Mouse (Mus musculus) kidney, embryonic 15.5 days (tissue): Measurements from ENCODE around the gene Otud3. TPM values are rescaled to one million over a fixed set of nuclear protein-coding genes. Genes with fewer than 3 reads are reported as not detected.

Source experiments
- ATAC-seq: fragments of 200-750 bp; cut with Nextera tagmentation; replicated peaks from 2 replicates; pipeline ENCODE4 v1.8.0; 2017; ENCODE audit warnings: moderate TSS enrichment; ENCODE audit not compliant: low FRiP score
- H3K27ac ChIP-seq: fragments of 300-500 bp; sonication (generic); 2 replicates; pipeline ENCODE4 v1.5.1; 2015; ENCODE audit warnings: mild to moderate bottlenecking, inconsistent platforms
- H3K27me3 ChIP-seq: fragments of 300-500 bp; sonication (generic); 2 replicates; pipeline ENCODE4 v1.6.1; 2015; ENCODE audit warnings: inconsistent platforms
- H3K36me3 ChIP-seq: fragments of 300-500 bp; sonication (generic); 2 replicates; pipeline ENCODE4 v1.6.1; 2015; ENCODE audit warnings: inconsistent platforms
- H3K4me1 ChIP-seq: fragments of 300-500 bp; sonication (generic); 2 replicates; pipeline ENCODE4 v1.6.1; 2015; ENCODE audit warnings: inconsistent platforms
- H3K4me2 ChIP-seq: fragments of 300-500 bp; sonication (generic); 2 replicates; pipeline ENCODE4 v1.6.1; 2015; ENCODE audit warnings: moderate library complexity, mild to moderate bottlenecking, inconsistent platforms
- H3K4me3 ChIP-seq: fragments of 300-500 bp; sonication (generic); replicated peaks from 2 replicates; pipeline ENCODE4 v1.5.1; 2015; ENCODE audit warnings: mild to moderate bottlenecking, inconsistent platforms
- H3K9ac ChIP-seq: fragments of 300-500 bp; sonication (generic); 2 replicates; pipeline ENCODE4 v1.6.1; 2015; ENCODE audit warnings: mild to moderate bottlenecking, inconsistent platforms
- H3K9me3 ChIP-seq: fragments of 300-500 bp; sonication (generic); replicated peaks from 2 replicates; pipeline ENCODE4 v1.6.1; 2016; ENCODE audit warnings: inconsistent platforms
- WGBS: fragments of 180-500 bp; shearing (Covaris S2); methylation state at CpG from one replicate; pipeline ENCODE4 v1.1.7; 2015; ENCODE audit warnings: mixed read lengths; 5-methylcytosine and 5-hydroxymethylcytosine counted together
- polyA plus RNA-seq: library from polyadenylated mRNA; unstranded; fragments of >200 nt; fragmentation: Nextera tagmentation; extraction: Ambion mirVana; gene quantifications from 2 replicates; pipeline ENCODE4 v1.2.1, GENCODE M21; 2015

The Otud3 gene
- polyA plus RNA-seq, 1 experiment from 2014 or later: 3.5 TPM

DNA sequence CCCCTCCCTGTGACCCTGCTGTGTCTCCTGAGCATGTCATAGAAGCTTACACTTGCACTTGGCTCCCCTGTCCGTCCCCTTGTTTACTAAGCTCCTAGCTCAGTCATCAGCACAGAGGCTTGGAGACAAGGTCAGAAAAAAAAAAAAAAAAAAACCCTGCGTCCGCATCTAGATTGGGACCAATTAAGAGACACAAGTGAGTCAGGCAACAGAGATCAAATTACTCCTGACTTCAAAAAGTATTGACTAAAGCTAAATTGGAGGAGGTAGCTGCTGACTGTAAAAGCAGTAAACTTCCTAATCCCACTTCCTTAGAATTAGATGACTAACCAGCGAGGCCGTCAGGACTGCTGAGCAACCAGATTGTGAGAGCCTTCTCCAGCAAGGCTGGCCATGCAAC, 48.7 kb downstream of the Otud3 start:
- Histone ChIP-seq H3K4me1 (peaks cover 4% of the 10 kb centered on the region), H3K9ac (no peak overlapping the region), H3K9me3 (no peaks in the 10 kb centered on the region), H3K36me3 (no peaks in the 10 kb centered on the region), H3K4me3 (no peak overlapping the region), H3K27ac (no peak overlapping the region), H3K4me2 (no peak overlapping the region), H3K27me3 (0 out of 2 replicates have a peak, but pooled peaks cover 6% of the 10 kb centered on the region)
- WGBS: 11% methylated on average over 5 of the region's 5 CpGs
- ATAC-seq: no peak

DNA sequence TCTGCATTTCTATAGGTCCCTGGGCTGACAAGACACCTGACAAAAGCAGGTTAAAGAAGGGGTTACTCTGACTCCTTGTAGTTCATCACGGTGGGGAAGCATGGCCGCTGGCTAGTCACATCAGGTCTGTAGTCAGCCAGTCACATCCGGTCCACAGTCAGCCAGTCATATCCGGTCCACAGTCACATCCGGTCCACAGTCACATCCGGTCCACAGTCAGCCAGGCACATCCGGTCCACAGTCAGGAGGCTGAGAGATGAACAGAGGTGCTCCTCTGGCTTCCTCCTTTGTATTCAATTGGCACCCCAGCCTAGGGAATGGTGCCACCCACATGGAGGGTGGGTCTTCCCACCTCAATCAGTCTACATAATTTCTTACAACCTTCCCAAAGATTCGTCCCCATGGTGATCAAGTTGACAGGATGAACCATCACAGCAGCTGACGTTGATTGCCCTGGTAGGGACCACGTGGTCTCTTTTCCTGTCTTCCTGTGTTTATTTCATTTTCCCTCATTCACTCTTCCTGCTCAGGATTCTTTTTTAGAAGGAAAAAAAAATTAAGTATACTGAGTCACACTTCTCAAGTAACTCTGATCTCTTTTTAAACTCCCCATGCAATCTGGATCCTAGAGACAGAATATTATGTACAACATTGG, 50.3 kb downstream of the Otud3 start, which contains the start of gene Pla2g5:
Gene Pla2g5, minus strand, starts transcription at position 139 of the 655 bp plus-strand sequence.
- H3K4me3 ChIP-seq: no peak within 1 kb of the TSS
- H3K27me3 ChIP-seq: 0 out of 2 replicates have a peak, but pooled peaks cover 6% of the 10 kb centered on the region
- ATAC-seq: no peak
- no peak within 1 kb of the TSS for H3K4me2 ChIP-seq
- H3K9me3 ChIP-seq: no peaks in the 10 kb centered on the region
- 76% methylated on average over 10 of the region's 10 CpGs for WGBS
- no peaks in the 10 kb centered on the region for H3K36me3 ChIP-seq
- H3K27ac ChIP-seq: no peak within 1 kb of the TSS
- H3K4me1 ChIP-seq: peaks cover 15% of the 10 kb centered on the region
- H3K9ac ChIP-seq: no peak within 1 kb of the TSS

DNA sequence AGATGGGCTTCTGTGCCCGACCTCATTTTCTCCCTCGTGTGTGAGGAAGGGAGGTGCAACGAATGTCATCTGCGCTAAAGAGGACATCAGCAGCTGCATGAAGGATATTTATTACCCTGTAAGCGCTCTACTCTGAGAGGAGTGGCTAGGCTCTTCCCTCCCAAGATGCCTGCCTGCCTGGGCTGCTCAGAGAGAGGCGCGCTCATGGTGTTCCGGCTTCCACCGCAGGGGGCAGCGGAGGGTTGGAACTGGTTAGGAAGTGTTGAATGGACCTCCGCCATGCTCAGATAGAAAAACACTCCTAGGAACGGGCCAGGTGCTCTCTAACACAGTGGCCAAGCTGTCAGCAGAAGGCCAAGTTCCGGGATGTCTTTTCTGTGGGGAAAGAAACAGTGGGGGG, 54.0 kb downstream of the Otud3 start:
- WGBS: 5% methylated on average over 13 of the region's 13 CpGs
- ATAC-seq: peak; percentile 82; the same call in 1 of the 2 replicates
- peak overlapping the region; percentile 37 for H3K4me3 ChIP-seq
- no peaks in the 10 kb centered on the region for H3K9me3 ChIP-seq
- H3K27me3 ChIP-seq: 0 out of 2 replicates have a peak, but pooled peaks cover under 1% of the 10 kb centered on the region
- H3K27ac ChIP-seq: no peak overlapping the region
- no peak overlapping the region for H3K9ac ChIP-seq
- H3K4me1 ChIP-seq: peaks cover 15% of the 10 kb centered on the region
- H3K36me3 ChIP-seq: no peaks in the 10 kb centered on the region
- peak overlapping the region; percentile 63 for H3K4me2 ChIP-seq

DNA sequence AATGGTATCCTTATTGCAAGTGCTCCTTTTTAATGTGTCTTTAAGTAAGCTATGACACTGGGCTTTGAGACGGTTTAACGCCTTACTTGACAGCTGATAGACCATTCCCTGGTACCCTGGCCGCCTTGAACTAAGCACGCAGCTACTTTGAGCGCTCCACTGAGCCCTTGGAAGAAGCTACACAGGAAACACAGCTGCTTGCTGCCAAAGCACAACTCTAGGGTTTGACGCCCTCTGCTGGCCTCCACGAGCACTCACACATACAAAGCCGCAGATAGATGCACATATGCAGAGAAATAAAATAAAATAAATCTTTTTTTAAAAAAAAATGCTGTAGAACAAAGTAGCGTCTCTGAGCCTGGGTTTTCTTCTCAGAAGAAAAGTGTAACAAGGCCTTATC, 54.5 kb downstream of the Otud3 start:
- Histone ChIP-seq H3K4me1 (peaks cover 15% of the 10 kb centered on the region), H3K9me3 (no peaks in the 10 kb centered on the region), H3K27ac (no peak overlapping the region), H3K4me2 (peak overlapping the region; percentile 63), H3K27me3 (no peaks in the 10 kb centered on the region), H3K4me3 (peak overlapping the region; percentile 37), H3K36me3 (no peaks in the 10 kb centered on the region), H3K9ac (no peak overlapping the region)
- WGBS: 23% methylated on average over 9 of the region's 9 CpGs
- ATAC-seq: 0 out of 2 replicates have a peak, but pooled peaks have one; percentile 18

DNA sequence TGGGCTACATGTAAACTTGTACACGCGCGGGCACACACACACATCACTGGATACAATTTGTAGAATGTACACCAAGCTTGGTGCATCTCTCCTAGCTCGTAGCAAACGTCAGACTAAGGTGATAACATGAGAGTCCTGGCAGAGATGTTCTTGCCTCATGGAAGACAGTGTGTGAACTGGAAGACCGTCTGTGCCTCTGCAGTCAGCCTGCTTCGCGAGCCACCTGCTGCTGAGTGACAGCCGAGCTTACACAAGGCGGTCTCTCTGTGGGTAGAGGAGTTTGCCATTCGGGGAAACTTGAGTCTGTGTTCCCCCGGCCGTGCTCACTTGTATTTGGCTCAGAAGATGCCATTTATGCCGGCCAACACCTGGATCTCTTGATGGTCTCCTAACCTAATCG, 55.3 kb downstream of the Otud3 start:
- H3K36me3 ChIP-seq: no peaks in the 10 kb centered on the region
- no peak for ATAC-seq
- no peak overlapping the region for H3K4me3 ChIP-seq
- 84% methylated on average over 15 of the region's 15 CpGs for WGBS
- H3K27me3 ChIP-seq: no peaks in the 10 kb centered on the region
- H3K9me3 ChIP-seq: no peaks in the 10 kb centered on the region
- H3K9ac ChIP-seq: no peak overlapping the region
- peaks cover 15% of the 10 kb centered on the region for H3K4me1 ChIP-seq
- H3K27ac ChIP-seq: no peak overlapping the region
- H3K4me2 ChIP-seq: no peak overlapping the region

DNA sequence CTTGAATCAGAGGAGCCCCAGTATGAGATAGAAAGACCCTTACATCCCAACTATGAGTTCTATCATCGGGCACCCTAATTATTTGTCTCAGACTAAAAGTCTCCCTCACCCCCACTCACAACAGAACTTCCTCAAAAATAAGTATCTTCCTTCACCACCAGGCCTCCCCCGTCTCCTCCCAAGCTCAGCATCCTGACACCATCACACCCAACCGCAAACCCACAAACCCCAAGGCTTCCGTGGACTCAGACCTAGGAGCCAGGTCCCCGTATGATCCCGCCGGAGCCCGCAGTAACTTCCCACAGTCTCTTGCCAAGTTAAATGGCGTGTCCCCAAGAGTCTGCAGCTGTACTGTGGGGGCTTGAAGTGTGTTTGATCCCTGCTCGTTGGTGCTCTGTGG, 56.2 kb downstream of the Otud3 start:
- Histone ChIP-seq H3K4me2 (no peak overlapping the region), H3K9ac (no peak overlapping the region), H3K4me3 (no peak overlapping the region), H3K36me3 (no peaks in the 10 kb centered on the region), H3K27ac (no peak overlapping the region), H3K4me1 (peaks cover 15% of the 10 kb centered on the region), H3K27me3 (no peaks in the 10 kb centered on the region), H3K9me3 (no peaks in the 10 kb centered on the region)
- no peak for ATAC-seq
- WGBS: 85% methylated on average over 10 of the region's 10 CpGs

DNA sequence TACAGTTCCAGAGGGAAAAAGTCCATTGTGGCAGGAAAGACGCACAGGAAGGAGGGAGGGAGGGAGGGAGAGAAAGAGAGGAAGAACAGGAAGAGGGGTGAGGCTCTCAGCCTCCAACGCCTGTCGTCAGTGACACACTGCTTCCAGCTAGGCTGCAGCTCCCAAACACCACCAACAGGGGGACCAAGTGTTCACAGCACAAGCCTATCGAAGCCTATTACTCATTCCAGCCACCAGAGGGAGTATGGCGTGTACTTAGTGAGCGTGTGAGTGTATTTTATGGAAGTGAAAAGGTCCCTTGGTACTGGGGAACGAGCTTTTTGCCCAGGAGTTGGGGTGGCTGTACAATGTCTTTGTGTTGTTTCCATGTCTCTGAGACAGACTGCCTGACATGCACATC, 57.3 kb downstream of the Otud3 start:
- no peak for ATAC-seq
- no peak overlapping the region for H3K4me2 ChIP-seq
- no peaks in the 10 kb centered on the region for H3K36me3 ChIP-seq

DNA sequence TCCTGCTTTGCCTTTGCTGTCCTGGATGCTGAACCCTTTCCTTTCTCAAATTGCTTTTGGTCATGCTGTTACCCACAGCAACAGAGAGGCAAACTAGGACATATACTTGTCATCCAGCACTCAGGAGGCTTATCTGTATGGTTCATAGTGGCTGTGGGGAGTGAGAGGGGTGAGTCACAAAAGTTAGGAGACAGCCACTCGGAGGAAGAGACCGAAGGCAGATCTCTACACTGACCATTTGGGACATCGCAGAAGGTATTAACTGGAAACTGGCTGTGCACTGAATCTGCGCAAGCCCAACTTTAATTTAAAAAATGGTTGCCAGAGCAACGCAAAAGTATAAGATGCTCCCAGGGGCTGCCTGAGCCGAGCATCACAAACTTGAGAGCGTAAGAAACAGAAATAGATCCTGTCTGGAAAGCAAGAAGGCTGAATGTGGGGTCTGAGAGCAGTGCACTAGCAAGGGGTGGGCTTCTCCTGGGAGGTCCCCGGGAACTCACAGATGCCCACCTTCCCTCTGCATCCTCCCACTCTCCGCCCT, 58.6 kb downstream of the Otud3 start:
- H3K27me3 ChIP-seq: 0 out of 2 replicates have a peak, but pooled peaks cover 3% of the 10 kb centered on the region
- H3K4me1 ChIP-seq: peaks cover 14% of the 10 kb centered on the region
- H3K36me3 ChIP-seq: no peaks in the 10 kb centered on the region
- no peak for ATAC-seq
- no peak overlapping the region for H3K4me2 ChIP-seq
- WGBS: 86% methylated on average over 9 of the region's 9 CpGs
- H3K4me3 ChIP-seq: no peak overlapping the region
- H3K9me3 ChIP-seq: no peaks in the 10 kb centered on the region
- H3K9ac ChIP-seq: no peak overlapping the region
- H3K27ac ChIP-seq: no peak overlapping the region

More for the DNA sequence above, 57.3 kb downstream of the Otud3 start:
- Histone ChIP-seq H3K4me3 (no peak overlapping the region), H3K9me3 (no peaks in the 10 kb centered on the region), H3K4me1 (peaks cover 15% of the 10 kb centered on the region), H3K27ac (no peak overlapping the region), H3K27me3 (no peaks in the 10 kb centered on the region), H3K9ac (no peak overlapping the region)
- WGBS: 23% methylated on average over 7 of the region's 7 CpGs

DNA sequence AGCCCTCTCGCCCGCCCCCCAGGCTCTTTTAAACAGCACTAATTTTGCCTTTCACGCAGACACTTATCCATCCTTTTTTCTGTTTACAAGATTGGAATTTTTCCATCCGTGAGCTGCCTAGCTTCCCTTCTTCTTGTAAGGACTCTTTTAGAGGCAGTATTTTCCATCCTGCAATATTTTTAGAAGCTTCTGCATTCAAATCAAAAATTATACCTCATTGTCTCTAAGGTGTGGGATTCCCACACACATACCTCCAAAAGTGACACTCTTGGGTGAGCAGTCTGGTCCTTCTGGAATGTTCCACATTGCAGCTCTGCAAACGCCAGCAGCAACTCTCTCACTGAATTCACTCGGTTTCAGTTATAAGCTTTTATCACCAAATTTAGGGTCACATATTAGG, 60.8 kb downstream of the Otud3 start:
- Histone ChIP-seq H3K4me2 (no peak overlapping the region), H3K4me1 (no peaks in the 10 kb centered on the region), H3K27me3 (0 out of 2 replicates have a peak, but pooled peaks cover 9% of the 10 kb centered on the region), H3K9ac (no peak overlapping the region), H3K36me3 (no peaks in the 10 kb centered on the region), H3K27ac (no peak overlapping the region), H3K4me3 (no peak overlapping the region), H3K9me3 (no peaks in the 10 kb centered on the region)
- no peak for ATAC-seq
- 78% methylated on average over 6 of the region's 6 CpGs for WGBS

DNA sequence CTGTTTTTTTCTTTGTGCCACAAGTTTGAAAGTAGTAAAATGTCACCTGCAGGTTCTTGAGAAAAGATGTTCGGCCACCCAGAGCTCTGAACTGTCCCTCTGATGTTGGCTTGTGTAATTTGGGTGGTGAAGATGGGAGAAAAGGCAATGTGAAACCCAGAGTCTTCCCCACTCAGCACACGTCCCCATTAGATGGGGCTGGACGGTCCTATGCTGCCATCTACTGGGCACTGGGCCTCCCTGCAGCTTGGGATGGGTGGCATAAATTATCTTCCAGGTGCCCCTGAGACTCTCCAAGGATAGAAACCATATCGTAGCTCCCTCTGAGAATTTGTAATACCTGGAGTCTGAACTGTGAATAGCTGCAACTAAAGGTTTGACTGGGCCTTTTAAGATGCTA, 62.3 kb downstream of the Otud3 start:
- H3K36me3 ChIP-seq: no peaks in the 10 kb centered on the region
- no peaks in the 10 kb centered on the region for H3K4me1 ChIP-seq
- no peak for ATAC-seq
- H3K9me3 ChIP-seq: no peaks in the 10 kb centered on the region
- H3K4me2 ChIP-seq: no peak overlapping the region
- no peak overlapping the region for H3K4me3 ChIP-seq
- H3K27ac ChIP-seq: no peak overlapping the region
- 0 out of 2 replicates have a peak, but pooled peaks cover 9% of the 10 kb centered on the region for H3K27me3 ChIP-seq
- 3% methylated on average over 4 of the region's 4 CpGs for WGBS
- no peak overlapping the region for H3K9ac ChIP-seq
